Mouse (Mus musculus) liver, embryonic 12.5 days (tissue): ENCODE results near the gene Mgmt. TPM values are rescaled to one million over a fixed set of nuclear protein-coding genes. Genes with fewer than 3 reads are reported as not detected.

Experiments used
- ATAC-seq: fragments of 200-750 bp; cut with Nextera tagmentation; 2 replicates; pipeline ENCODE4 v1.8.0; 2017; ENCODE audit warnings: moderate number of reproducible peaks, mild to moderate bottlenecking, moderate library complexity
- H3K27ac ChIP-seq: fragments of 300-500 bp; sonication (generic); 2 replicates; pipeline ENCODE4 v1.5.1; 2016; ENCODE audit warnings: mild to moderate bottlenecking
- H3K27me3 ChIP-seq: fragments of 300-500 bp; sonication (generic); replicated peaks from 2 replicates; pipeline ENCODE4 v1.6.1; 2016; ENCODE audit warnings: mild to moderate bottlenecking, moderate library complexity
- H3K36me3 ChIP-seq: fragments of 300-500 bp; sonication (generic); 2 replicates; pipeline ENCODE4 v1.6.1; 2016; ENCODE audit warnings: mild to moderate bottlenecking, moderate library complexity
- H3K4me1 ChIP-seq: fragments of 300-500 bp; sonication (generic); 2 replicates; pipeline ENCODE4 v1.6.1; 2016
- H3K4me2 ChIP-seq: fragments of 300-500 bp; sonication (generic); 2 replicates; pipeline ENCODE4 v1.6.1; 2016; ENCODE audit warnings: mild to moderate bottlenecking, moderate library complexity
- H3K4me3 ChIP-seq: fragments of 300-500 bp; sonication (generic); 2 replicates; pipeline ENCODE4 v1.5.1; 2016; ENCODE audit warnings: mild to moderate bottlenecking, moderate library complexity
- H3K9ac ChIP-seq: fragments of 300-500 bp; sonication (generic); 2 replicates; pipeline ENCODE4 v1.6.1; 2016; ENCODE audit warnings: mild to moderate bottlenecking, moderate library complexity
- H3K9me3 ChIP-seq: fragments of 300-500 bp; sonication (generic); replicated peaks from 2 replicates; pipeline ENCODE4 v1.6.1; 2016; ENCODE audit warnings: mild to moderate bottlenecking, moderate library complexity
- WGBS: fragments of 180-500 bp; shearing (Covaris S2); methylation state at CpG from one replicate; pipeline ENCODE4 v1.1.7; 2016; ENCODE audit not compliant: insufficient replicate concordance; 5-methylcytosine and 5-hydroxymethylcytosine counted together
- polyA plus RNA-seq: library from polyadenylated mRNA; unstranded; fragments of >200 nt; fragmentation: Nextera tagmentation; extraction: Ambion mirVana; gene quantifications from 2 replicates; pipeline ENCODE4 v1.2.1, GENCODE M21; 2016

Gene Mgmt
- polyA plus RNA-seq, 1 experiment from 2014 or later = 4.2 TPM

DNA sequence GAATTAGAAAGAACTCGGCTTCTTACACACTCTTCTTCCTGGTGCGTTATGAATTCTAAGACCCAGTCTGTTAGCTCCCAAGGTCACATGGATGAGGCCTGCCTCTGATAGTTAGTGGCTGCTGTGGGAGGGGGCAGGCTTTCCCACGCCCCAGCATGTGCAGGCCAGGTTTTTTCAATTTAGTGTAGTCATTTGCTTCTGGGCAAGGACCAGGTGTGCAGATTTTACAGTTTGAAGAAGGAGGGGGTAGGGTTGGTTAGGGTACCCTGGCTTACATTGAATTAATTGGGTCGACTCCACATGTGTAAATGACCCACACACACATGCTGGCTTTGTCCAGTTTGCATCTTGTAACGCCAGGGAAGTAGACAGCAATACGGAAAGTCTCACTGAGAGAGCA lies 193.7 kb downstream of the Mgmt start:
- Histone ChIP-seq H3K27ac (no peak overlapping the region), H3K9ac (no peak overlapping the region), H3K36me3 (no peaks in the 10 kb centered on the region), H3K27me3 (no peaks in the 10 kb centered on the region), H3K9me3 (no peaks in the 10 kb centered on the region), H3K4me1 (no peaks in the 10 kb centered on the region), H3K4me3 (no peak overlapping the region), H3K4me2 (no peak overlapping the region)
- 71% methylated on average over 6 of the region's 6 CpGs for WGBS
- ATAC-seq = no peak

DNA sequence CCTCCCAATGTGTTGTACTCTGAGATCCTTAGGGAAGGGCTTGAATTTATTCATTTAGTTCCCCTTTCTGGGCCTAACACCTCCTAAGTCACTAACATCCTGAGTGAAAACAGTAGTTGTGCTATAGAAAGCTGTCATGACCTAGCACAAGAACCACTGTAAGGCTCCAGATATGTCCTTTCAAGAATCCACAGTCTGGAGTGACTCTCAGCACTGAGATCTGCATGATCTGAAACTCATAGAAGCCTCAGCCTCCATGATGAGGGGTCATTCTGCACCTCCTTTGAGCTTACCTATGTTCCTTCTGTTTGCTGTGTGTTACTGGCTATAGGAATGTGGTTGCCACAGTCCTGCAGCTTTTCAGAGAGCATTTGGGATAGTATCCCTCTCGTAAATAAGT lies 200.1 kb downstream of the Mgmt start:
- Histone ChIP-seq H3K9me3 (no peaks in the 10 kb centered on the region), H3K9ac (no peak overlapping the region), H3K4me1 (no peaks in the 10 kb centered on the region), H3K27ac (no peak overlapping the region), H3K36me3 (no peaks in the 10 kb centered on the region), H3K4me2 (no peak overlapping the region), H3K4me3 (no peak overlapping the region), H3K27me3 (no peaks in the 10 kb centered on the region)
- ATAC-seq = no peak
- 62% methylated on average over 1 of the region's 1 CpGs for WGBS

DNA sequence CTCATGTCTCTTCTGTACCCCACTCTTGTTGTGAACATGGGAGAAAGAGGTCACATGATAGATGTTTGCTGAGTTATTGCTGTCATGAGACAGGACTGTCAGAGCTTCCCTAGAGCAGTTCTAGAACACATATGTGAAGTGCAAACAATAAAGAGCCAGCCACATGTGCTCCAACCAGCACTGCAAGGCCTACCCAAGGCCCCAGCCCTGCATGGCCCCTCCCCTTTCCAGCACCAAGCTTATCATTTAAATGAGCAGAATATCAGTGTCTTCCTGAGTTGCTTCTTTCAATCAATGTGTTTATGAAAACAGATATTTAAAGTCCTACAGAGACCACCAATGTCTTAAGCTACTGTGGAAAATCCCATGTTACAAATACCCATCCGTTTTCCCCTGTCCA lies 201.3 kb downstream of the Mgmt start:
- H3K4me2 ChIP-seq = no peak overlapping the region
- no peaks in the 10 kb centered on the region for H3K9me3 ChIP-seq
- H3K9ac ChIP-seq = no peak overlapping the region
- no peaks in the 10 kb centered on the region for H3K27me3 ChIP-seq
- no peak overlapping the region for H3K4me3 ChIP-seq
- no peak overlapping the region for H3K27ac ChIP-seq
- no peaks in the 10 kb centered on the region for H3K4me1 ChIP-seq
- ATAC-seq = no peak
- H3K36me3 ChIP-seq = no peaks in the 10 kb centered on the region
- WGBS = 48% methylated on average over 1 of the region's 1 CpGs

DNA sequence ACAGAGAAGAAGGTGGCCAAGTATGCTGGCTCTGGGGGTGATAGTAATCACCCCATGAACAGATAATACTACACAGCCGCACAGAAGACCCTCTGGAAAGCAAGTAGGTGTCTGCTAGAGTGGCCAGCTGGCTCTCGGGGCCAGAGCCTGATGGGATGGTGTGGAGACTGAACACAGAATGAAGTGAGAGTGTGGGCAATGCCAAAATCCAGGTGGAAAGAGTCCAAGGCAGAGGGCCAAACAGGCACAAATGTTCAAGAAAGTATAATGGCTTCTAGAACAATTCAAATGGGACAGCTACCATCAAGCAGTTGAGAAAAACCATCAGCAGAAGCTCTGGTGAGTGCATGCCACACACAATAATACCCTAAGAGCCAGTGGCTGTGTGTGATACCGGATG lies 205.4 kb downstream of the Mgmt start:
- no peak overlapping the region for H3K27ac ChIP-seq
- H3K4me3 ChIP-seq = no peak overlapping the region
- ATAC-seq = no peak
- H3K4me1 ChIP-seq = no peaks in the 10 kb centered on the region
- H3K9me3 ChIP-seq = no peaks in the 10 kb centered on the region
- no peak overlapping the region for H3K4me2 ChIP-seq
- H3K27me3 ChIP-seq = no peaks in the 10 kb centered on the region
- H3K36me3 ChIP-seq = no peaks in the 10 kb centered on the region
- no peak overlapping the region for H3K9ac ChIP-seq
- WGBS = 60% methylated on average over 3 of the region's 3 CpGs

DNA sequence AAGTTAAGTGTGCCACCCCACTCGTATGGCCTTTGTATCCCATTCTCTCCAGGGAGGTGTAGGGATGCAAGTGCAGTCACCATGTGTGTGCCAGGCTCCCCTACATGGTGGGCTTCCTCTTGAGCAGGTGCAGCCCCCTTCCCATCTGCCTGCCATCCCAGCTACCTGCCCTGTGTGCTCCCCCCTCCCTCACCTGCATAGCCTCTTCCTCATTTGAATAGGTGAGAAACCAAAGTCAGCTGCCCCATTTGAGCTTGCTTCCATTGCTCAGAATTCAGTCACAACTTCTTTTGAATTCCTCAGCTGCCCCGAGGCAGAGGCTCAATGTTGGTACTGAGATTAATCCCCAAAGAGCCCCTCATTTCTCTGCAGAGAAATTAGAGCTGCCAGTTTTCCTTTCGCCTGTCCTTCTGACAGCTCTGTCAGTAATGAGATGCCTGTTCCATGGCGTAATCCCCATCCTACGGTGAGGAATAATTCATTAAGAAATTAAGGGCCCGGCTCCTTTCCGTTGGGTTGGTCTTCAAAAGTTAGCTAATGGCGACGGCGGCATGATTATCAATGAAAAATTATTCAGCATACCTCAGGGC lies 208.3 kb downstream of the Mgmt start:
- H3K9me3 ChIP-seq = no peaks in the 10 kb centered on the region
- WGBS = 73% methylated on average over 10 of the region's 10 CpGs

DNA sequence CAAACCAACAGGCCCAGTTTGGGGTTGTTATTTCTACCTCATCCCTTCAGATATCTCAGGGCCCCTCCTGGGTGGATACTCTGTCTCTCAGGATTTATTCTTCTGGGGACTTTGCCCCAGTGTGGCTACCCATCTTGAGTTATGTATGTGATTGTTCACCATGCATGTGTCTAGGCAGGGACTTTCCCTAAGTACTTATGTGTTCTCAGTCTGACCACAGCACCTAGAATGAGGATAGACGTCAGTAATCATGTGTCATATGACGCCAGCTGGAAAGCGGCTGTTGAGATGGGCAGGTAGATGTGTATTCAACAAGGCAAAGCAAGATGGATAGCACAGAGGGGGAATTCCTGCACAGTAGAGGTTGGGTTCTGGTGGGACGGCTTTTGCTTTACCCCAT lies 217.7 kb downstream of the Mgmt start:
- Histone ChIP-seq H3K27me3 (no peaks in the 10 kb centered on the region), H3K36me3 (no peaks in the 10 kb centered on the region), H3K27ac (no peak overlapping the region), H3K4me2 (no peak overlapping the region), H3K9ac (no peak overlapping the region), H3K4me3 (no peak overlapping the region), H3K9me3 (0 out of 2 replicates have a peak, but pooled peaks cover 8% of the 10 kb centered on the region), H3K4me1 (no peaks in the 10 kb centered on the region)
- WGBS = 76% methylated on average over 4 of the region's 4 CpGs
- no peak for ATAC-seq

More for the DNA sequence above, 208.3 kb downstream of the Mgmt start:
- Histone ChIP-seq H3K4me3 (no peak overlapping the region), H3K36me3 (no peaks in the 10 kb centered on the region), H3K4me2 (no peak overlapping the region), H3K27ac (no peak overlapping the region), H3K4me1 (no peaks in the 10 kb centered on the region), H3K9ac (no peak overlapping the region), H3K27me3 (no peaks in the 10 kb centered on the region)
- ATAC-seq = no peak

DNA sequence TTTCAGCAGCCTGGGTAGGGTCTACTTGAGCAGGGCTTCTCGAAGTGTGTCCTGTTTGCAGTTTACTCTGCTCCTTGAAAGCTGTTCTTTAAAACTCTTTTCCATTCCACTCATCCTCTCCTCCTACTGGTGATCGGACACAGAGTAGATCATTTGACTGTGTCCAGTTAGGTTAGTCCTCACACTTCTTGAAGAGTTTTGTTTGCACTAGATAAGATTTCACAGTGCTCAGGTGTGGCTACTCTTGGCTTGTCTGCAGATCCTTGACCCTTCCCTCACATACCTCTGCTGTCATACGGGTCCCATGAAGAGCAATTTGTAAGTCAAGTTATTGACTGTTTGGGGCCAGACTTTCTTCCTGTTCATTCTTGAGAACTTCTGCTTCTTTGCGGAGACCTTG lies 221.8 kb downstream of the Mgmt start:
- H3K27ac ChIP-seq = no peak overlapping the region
- H3K9ac ChIP-seq = no peak overlapping the region
- H3K4me3 ChIP-seq = no peak overlapping the region
- 60% methylated on average over 4 of the region's 4 CpGs for WGBS
- no peaks in the 10 kb centered on the region for H3K4me1 ChIP-seq
- H3K27me3 ChIP-seq = no peaks in the 10 kb centered on the region
- no peak overlapping the region for H3K4me2 ChIP-seq
- no peaks in the 10 kb centered on the region for H3K36me3 ChIP-seq
- 0 out of 2 replicates have a peak, but pooled peaks cover 8% of the 10 kb centered on the region for H3K9me3 ChIP-seq
- no peak for ATAC-seq

DNA sequence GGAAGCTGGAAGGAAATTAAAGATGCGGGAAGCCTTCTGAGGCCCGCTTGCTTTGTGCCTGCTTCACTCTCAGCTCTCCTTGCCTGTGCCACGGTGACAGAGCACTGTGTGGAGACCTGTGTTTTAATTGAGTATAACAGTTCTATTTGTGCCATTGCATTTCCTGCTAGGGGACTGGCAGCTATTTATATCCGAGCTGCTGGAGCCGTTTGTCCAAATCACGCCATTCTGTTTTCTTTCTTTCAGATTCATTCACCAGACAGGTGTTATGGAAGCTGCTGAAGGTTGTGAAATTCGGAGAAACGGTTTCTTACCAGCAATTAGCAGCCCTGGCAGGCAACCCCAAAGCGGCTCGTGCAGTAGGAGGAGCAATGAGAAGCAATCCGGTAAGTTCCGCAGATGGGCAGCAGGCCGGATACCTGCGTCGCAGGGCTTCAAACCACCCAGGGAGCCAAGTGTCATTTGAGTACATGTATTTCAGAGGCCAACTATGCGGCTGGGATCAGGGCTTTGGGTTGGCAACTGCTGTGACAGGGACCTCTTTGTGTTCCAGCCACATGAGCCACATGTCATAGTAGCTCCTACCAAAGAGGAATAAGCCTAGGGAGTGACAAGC lies 226.9 kb downstream of the Mgmt start:
- no peak for ATAC-seq
- no peak overlapping the region for H3K4me2 ChIP-seq
- no peaks in the 10 kb centered on the region for H3K27me3 ChIP-seq
- no peaks in the 10 kb centered on the region for H3K4me1 ChIP-seq
- no peaks in the 10 kb centered on the region for H3K36me3 ChIP-seq
- no peak overlapping the region for H3K27ac ChIP-seq
- no peak overlapping the region for H3K4me3 ChIP-seq
- no peaks in the 10 kb centered on the region for H3K9me3 ChIP-seq
- H3K9ac ChIP-seq = no peak overlapping the region
- WGBS = 71% methylated on average over 16 of the region's 16 CpGs

DNA sequence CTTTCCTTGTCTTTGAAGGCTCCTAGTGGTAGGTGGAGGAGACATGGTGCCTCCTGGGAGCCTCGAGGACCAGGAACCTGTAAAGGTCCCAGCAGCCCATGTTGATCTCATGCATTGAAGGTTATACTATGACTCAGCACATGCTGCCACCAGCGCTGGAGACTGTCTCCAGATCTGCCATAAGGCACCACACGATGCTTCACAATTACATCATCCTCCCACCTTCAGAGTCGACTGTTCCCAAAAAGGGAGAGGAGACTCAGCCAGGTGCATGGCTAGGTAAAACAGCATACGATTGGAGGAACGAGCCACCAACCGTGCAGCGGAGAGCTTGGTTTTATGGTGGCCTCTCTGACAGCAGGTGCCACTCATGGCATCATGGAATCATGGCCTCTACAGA lies 234.3 kb downstream of the Mgmt start:
- Histone ChIP-seq H3K9ac (no peak overlapping the region), H3K4me3 (no peak overlapping the region), H3K27me3 (no peaks in the 10 kb centered on the region), H3K36me3 (no peaks in the 10 kb centered on the region), H3K27ac (no peak overlapping the region), H3K4me2 (no peak overlapping the region), H3K9me3 (no peaks in the 10 kb centered on the region), H3K4me1 (no peaks in the 10 kb centered on the region)
- no peak for ATAC-seq
- WGBS = 70% methylated on average over 8 of the region's 8 CpGs

DNA sequence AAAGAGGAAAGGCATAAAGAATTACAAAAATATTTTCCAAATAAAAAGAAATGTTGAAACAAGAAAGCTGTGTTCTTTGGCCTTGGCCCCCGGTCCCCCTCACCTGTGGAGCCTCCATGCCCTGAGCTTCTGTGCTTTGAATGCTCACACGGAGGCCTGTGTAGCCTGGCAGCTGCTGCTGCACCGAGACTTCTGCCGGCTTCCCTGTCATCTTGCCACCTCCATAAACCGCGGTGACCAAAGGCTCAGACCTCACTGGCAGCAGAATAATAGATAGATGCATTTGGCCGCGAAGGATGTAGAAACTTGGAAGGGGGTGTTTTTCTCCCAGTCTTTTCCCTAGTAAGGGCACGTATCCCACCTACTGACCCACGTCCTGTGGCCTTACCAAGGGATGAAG lies 235.8 kb downstream of the Mgmt start:
- no peak for ATAC-seq
- Histone ChIP-seq H3K4me2 (no peak overlapping the region), H3K9me3 (no peaks in the 10 kb centered on the region), H3K27me3 (no peaks in the 10 kb centered on the region), H3K27ac (no peak overlapping the region), H3K36me3 (no peaks in the 10 kb centered on the region), H3K9ac (no peak overlapping the region), H3K4me1 (no peaks in the 10 kb centered on the region), H3K4me3 (no peak overlapping the region)
- WGBS = 70% methylated on average over 10 of the region's 10 CpGs

DNA sequence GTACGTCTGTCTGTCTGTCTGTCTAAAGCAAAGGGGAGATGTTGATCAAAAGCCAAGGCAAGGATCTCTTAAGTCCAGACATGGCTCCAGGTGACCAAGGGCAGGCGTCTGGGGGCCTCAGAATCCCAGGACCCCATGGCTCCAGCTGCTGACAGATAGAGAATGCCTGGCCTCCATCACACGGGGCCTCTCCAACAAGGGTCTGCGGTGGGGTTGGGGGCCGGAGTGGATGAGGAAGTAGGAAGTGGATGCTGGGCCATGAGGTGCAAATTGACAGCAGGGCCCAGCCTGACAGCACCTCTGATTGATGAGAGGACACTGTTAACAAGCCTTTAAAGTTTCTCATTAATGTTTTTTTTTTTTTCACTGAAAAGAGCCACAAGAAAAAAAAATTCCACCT lies 237.5 kb downstream of the Mgmt start:
- no peak overlapping the region for H3K4me2 ChIP-seq
- H3K27ac ChIP-seq = no peak overlapping the region
- no peak overlapping the region for H3K9ac ChIP-seq
- H3K27me3 ChIP-seq = no peaks in the 10 kb centered on the region
- no peak overlapping the region for H3K4me3 ChIP-seq
- no peaks in the 10 kb centered on the region for H3K9me3 ChIP-seq
- 50% methylated on average over 5 of the region's 5 CpGs for WGBS
- no peak for ATAC-seq
- H3K36me3 ChIP-seq = no peaks in the 10 kb centered on the region
- H3K4me1 ChIP-seq = no peaks in the 10 kb centered on the region

DNA sequence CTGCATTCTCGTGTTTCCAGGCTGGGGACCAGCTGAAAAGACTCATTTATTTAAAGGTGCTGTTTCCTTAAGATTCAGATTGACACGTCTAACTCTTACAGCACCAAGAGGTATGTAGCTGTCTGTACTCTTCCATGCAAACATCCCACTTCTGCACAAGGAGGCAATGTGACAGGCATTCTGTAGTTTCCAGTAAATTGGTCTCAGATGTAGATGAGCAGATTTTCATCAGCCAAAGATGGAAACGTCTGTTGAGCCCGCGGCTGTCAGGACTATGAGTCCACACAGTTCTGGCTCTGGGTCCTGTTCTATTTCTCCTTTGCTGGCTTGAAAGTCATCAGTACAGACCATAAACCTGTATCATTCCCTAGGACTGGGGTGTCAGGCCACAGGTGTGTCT lies 243.7 kb downstream of the Mgmt start:
- ATAC-seq = no peak
- Histone ChIP-seq H3K9me3 (no peaks in the 10 kb centered on the region), H3K4me1 (no peaks in the 10 kb centered on the region), H3K27me3 (no peaks in the 10 kb centered on the region), H3K36me3 (no peaks in the 10 kb centered on the region), H3K27ac (no peak overlapping the region), H3K4me3 (no peak overlapping the region), H3K4me2 (no peak overlapping the region), H3K9ac (no peak overlapping the region)
- 68% methylated on average over 5 of the region's 5 CpGs for WGBS

DNA sequence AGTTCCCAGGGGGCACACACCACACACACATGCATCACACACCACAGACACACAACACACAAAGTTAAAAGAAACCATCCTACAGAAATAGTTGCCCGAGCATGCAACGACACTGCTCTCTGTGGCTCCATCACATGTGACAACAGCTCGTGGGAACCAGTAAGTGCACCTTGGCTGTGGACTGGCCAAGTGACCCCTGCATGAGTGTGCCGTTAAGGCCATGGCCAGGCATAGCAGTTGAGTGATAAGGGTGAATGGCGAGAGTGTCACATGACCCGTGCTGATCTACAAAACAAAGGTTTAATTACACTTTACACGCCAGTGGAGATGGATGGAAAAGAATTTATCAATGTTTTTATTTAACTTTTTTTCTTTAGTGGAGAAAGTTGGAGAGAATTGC lies 245.9 kb downstream of the Mgmt start:
- H3K9ac ChIP-seq = no peak overlapping the region
- H3K27ac ChIP-seq = no peak overlapping the region
- no peak overlapping the region for H3K4me3 ChIP-seq
- no peak for ATAC-seq
- H3K36me3 ChIP-seq = no peaks in the 10 kb centered on the region
- H3K4me2 ChIP-seq = no peak overlapping the region
- H3K4me1 ChIP-seq = no peaks in the 10 kb centered on the region
- WGBS = 69% methylated on average over 7 of the region's 7 CpGs
- H3K9me3 ChIP-seq = no peaks in the 10 kb centered on the region
- no peaks in the 10 kb centered on the region for H3K27me3 ChIP-seq
